Mouse (Mus musculus): Measurements from ENCODE around the gene Rtkn. TPM values are rescaled to one million over a fixed set of nuclear protein-coding genes. Genes with fewer than 3 reads are reported as not detected.

Gene Rtkn
- total and polyA plus RNA-seq, 2 experiments: 4.7 to 17.4 TPM

GRCm38 (mm10) chr6:83140044-83140443, 4.8 kb downstream of the Rtkn start:
- no peak overlapping the region for H3K27ac ChIP-seq (replicated peaks; ENCODE audit: insufficient read depth, low read depth, low read length)
- no peak overlapping the region for H3K9ac ChIP-seq (ENCODE audit: low read depth, low read length)
- H3K4me3 ChIP-seq (ENCODE audit: insufficient read depth, low read depth, low read length): no peak overlapping the region
- H3K36me3 ChIP-seq (ENCODE audit: control insufficient read depth, insufficient read depth, low read length): no peaks in the 10 kb centered on the region
- no peak for DNase-seq (ENCODE audit: extremely low read depth, low read depth, low spot score)
- peaks cover 2% of the 10 kb centered on the region; the same call in 1 of the 2 replicates for H3K79me2 ChIP-seq (ENCODE audit: control insufficient read depth, insufficient read depth, low read length)
- WGBS: 96% methylated on average over 8 of the region's 8 CpGs
- TF ChIP-seq CTCF (IDR thresholded peaks at IDR 0.05; ENCODE audit: low read depth, low read length) (no peak), POLR2A (IDR thresholded peaks at IDR 0.05; ENCODE audit: extremely low read depth, insufficient read depth, low read length) (no peak)
- peaks cover 12% of the 10 kb centered on the region for H3K4me1 ChIP-seq (ENCODE audit: control insufficient read depth, insufficient read depth, low read length)
- H3K27me3 ChIP-seq (ENCODE audit: control insufficient read depth, insufficient read depth, low read length): no peaks in the 10 kb centered on the region

GRCm38 (mm10) chr6:83141636-83142035, 6.4 kb downstream of the Rtkn start:
- no peak for DNase-seq (ENCODE audit: extremely low read depth, low read depth, low spot score)
- Histone ChIP-seq H3K36me3 (ENCODE audit: control insufficient read depth, insufficient read depth, low read length) (no peaks in the 10 kb centered on the region), H3K79me2 (ENCODE audit: control insufficient read depth, insufficient read depth, low read length) (peaks cover 2% of the 10 kb centered on the region; the same call in 1 of the 2 replicates), H3K27ac (replicated peaks; ENCODE audit: insufficient read depth, low read depth, low read length) (no peak overlapping the region), H3K27me3 (ENCODE audit: control insufficient read depth, insufficient read depth, low read length) (no peaks in the 10 kb centered on the region), H3K4me1 (ENCODE audit: control insufficient read depth, insufficient read depth, low read length) (peaks cover 7% of the 10 kb centered on the region), H3K9ac (ENCODE audit: low read depth, low read length) (no peak overlapping the region), H3K4me3 (ENCODE audit: insufficient read depth, low read depth, low read length) (no peak overlapping the region)
- TF ChIP-seq CTCF (IDR thresholded peaks at IDR 0.05; ENCODE audit: low read depth, low read length) (no peak), POLR2A (IDR thresholded peaks at IDR 0.05; ENCODE audit: extremely low read depth, insufficient read depth, low read length) (no peak)
- WGBS: 73% methylated on average over 4 of the region's 4 CpGs

GRCm38 (mm10) chr6:83142211-83142731, 7.0 kb downstream of the Rtkn start:
- peaks cover 7% of the 10 kb centered on the region for H3K4me1 ChIP-seq (ENCODE audit: control insufficient read depth, insufficient read depth, low read length)
- H3K79me2 ChIP-seq (ENCODE audit: control insufficient read depth, insufficient read depth, low read length): peaks cover 2% of the 10 kb centered on the region; the same call in 1 of the 2 replicates
- H3K9ac ChIP-seq (ENCODE audit: low read depth, low read length): no peak overlapping the region
- TF ChIP-seq POLR2A (IDR thresholded peaks at IDR 0.05; ENCODE audit: extremely low read depth, insufficient read depth, low read length) (no peak), CTCF (IDR thresholded peaks at IDR 0.05; ENCODE audit: low read depth, low read length) (no peak)
- H3K36me3 ChIP-seq (ENCODE audit: control insufficient read depth, insufficient read depth, low read length): no peaks in the 10 kb centered on the region
- WGBS: 70% methylated on average over 41 of the region's 41 CpGs
- no peak overlapping the region for H3K4me3 ChIP-seq (ENCODE audit: insufficient read depth, low read depth, low read length)
- H3K27ac ChIP-seq (replicated peaks; ENCODE audit: insufficient read depth, low read depth, low read length): no peak overlapping the region
- no peak for DNase-seq (ENCODE audit: extremely low read depth, low read depth, low spot score)
- no peaks in the 10 kb centered on the region for H3K27me3 ChIP-seq (ENCODE audit: control insufficient read depth, insufficient read depth, low read length)

- no peaks in the 10 kb centered on the region for H3K36me3 ChIP-seq (ENCODE audit: control insufficient read depth, insufficient read depth, low read length)
- H3K4me3 ChIP-seq (ENCODE audit: insufficient read depth, low read depth, low read length): no peak overlapping the region
- TF ChIP-seq POLR2A (IDR thresholded peaks at IDR 0.05; ENCODE audit: extremely low read depth, insufficient read depth, low read length) (no peak), CTCF (IDR thresholded peaks at IDR 0.05; ENCODE audit: low read depth, low read length) (no peak)
- H3K9ac ChIP-seq (ENCODE audit: low read depth, low read length): no peak overlapping the region
- DNase-seq (ENCODE audit: extremely low read depth, low read depth, low spot score): no peak
- H3K79me2 ChIP-seq (ENCODE audit: control insufficient read depth, insufficient read depth, low read length): peaks cover 2% of the 10 kb centered on the region; the same call in 1 of the 2 replicates
- H3K27ac ChIP-seq (replicated peaks; ENCODE audit: insufficient read depth, low read depth, low read length): no peak overlapping the region
- H3K4me1 ChIP-seq (ENCODE audit: control insufficient read depth, insufficient read depth, low read length): peaks cover 5% of the 10 kb centered on the region
- H3K27me3 ChIP-seq (ENCODE audit: control insufficient read depth, insufficient read depth, low read length): no peaks in the 10 kb centered on the region
- WGBS: 91% methylated on average over 11 of the region's 11 CpGs
Measured at GRCm38 (mm10) chr6:83142886-83143285, 7.6 kb downstream of the Rtkn start.

GRCm38 (mm10) chr6:83145209-83145608, 9.9 kb downstream of the Rtkn start:
- Histone ChIP-seq H3K36me3 (ENCODE audit: control insufficient read depth, insufficient read depth, low read length) (no peaks in the 10 kb centered on the region), H3K9ac (ENCODE audit: low read depth, low read length) (no peak overlapping the region), H3K27ac (replicated peaks; ENCODE audit: insufficient read depth, low read depth, low read length) (no peak overlapping the region), H3K4me3 (ENCODE audit: insufficient read depth, low read depth, low read length) (no peak overlapping the region), H3K79me2 (ENCODE audit: control insufficient read depth, insufficient read depth, low read length) (no peaks in the 10 kb centered on the region), H3K4me1 (ENCODE audit: control insufficient read depth, insufficient read depth, low read length) (no peaks in the 10 kb centered on the region), H3K27me3 (ENCODE audit: control insufficient read depth, insufficient read depth, low read length) (no peaks in the 10 kb centered on the region)
- TF ChIP-seq CTCF (IDR thresholded peaks at IDR 0.05; ENCODE audit: low read depth, low read length): no peak
- no peak for TF ChIP-seq POLR2A (IDR thresholded peaks at IDR 0.05; ENCODE audit: extremely low read depth, insufficient read depth, low read length)
- no peak for DNase-seq (ENCODE audit: extremely low read depth, low read depth, low spot score)
- 71% methylated on average over 2 of the region's 2 CpGs for WGBS

GRCm38 (mm10) chr6:83145805-83146204, 10.5 kb downstream of the Rtkn start:
- no peak for DNase-seq (ENCODE audit: extremely low read depth, low read depth, low spot score)
- Histone ChIP-seq H3K4me3 (ENCODE audit: insufficient read depth, low read depth, low read length) (peak overlapping the region; percentile 45; the same call in 1 of the 2 replicates), H3K4me1 (ENCODE audit: control insufficient read depth, insufficient read depth, low read length) (no peaks in the 10 kb centered on the region), H3K9ac (ENCODE audit: low read depth, low read length) (peak overlapping the region; percentile 23; the same call in 1 of the 2 replicates), H3K27ac (replicated peaks; ENCODE audit: insufficient read depth, low read depth, low read length) (no peak overlapping the region; the same call in 1 of the 2 replicates), H3K27me3 (ENCODE audit: control insufficient read depth, insufficient read depth, low read length) (no peaks in the 10 kb centered on the region), H3K79me2 (ENCODE audit: control insufficient read depth, insufficient read depth, low read length) (no peaks in the 10 kb centered on the region), H3K36me3 (ENCODE audit: control insufficient read depth, insufficient read depth, low read length) (no peaks in the 10 kb centered on the region)
- WGBS: 75% methylated on average over 9 of the region's 9 CpGs
- TF ChIP-seq POLR2A (IDR thresholded peaks at IDR 0.05; ENCODE audit: extremely low read depth, insufficient read depth, low read length) (no peak), CTCF (IDR thresholded peaks at IDR 0.05; ENCODE audit: low read depth, low read length) (no peak)

All from liver, adult 2 months (tissue).